Mouse (Mus musculus): Measurements from ENCODE around the gene Panx2.

DNA sequence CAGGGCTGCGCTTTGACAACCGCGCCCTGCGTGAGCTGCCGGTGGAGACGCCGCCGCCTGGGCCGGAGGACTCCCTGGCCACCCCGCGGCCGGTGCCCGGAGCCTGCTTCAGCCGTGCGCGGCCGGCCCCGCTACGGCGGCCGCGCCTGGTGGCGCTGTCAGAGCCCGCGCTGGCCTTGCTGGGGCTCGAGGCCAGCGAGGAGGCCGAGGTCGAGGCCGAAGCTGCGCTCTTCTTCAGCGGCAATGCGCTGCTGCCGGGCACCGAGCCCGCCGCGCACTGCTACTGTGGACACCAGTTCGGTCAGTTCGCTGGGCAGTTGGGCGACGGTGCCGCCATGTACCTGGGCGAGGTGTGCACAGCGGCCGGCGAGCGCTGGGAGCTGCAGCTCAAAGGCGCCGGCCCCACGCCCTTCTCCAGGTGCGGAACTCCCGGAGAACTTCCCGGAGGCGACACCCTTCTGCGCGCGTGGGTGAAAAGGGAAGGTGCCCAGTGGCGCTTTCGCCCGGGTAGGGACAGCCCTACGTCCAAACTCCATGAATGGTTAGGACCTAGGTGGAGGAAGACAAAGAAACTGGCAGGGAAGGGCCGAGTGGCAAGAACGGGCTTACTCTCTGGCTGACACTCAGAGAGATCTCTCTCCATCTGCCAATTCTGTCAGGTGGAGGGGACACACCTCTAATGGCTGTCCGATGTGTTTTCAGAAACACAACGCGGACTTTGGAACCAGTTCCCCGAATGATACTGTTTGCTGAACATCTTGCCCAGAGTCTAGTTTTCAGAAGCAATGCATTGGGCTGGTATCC lies 29.9 kb downstream of the Panx2 start:
- TF ChIP-seq POLR2A (IDR thresholded peaks at IDR 0.05; ENCODE audit: extremely low read depth, insufficient read depth, low read length) (no peak), CTCF (IDR thresholded peaks at IDR 0.05; ENCODE audit: extremely low read depth, insufficient read depth, low read length) (no peak)
